In the genomic region with DNA sequence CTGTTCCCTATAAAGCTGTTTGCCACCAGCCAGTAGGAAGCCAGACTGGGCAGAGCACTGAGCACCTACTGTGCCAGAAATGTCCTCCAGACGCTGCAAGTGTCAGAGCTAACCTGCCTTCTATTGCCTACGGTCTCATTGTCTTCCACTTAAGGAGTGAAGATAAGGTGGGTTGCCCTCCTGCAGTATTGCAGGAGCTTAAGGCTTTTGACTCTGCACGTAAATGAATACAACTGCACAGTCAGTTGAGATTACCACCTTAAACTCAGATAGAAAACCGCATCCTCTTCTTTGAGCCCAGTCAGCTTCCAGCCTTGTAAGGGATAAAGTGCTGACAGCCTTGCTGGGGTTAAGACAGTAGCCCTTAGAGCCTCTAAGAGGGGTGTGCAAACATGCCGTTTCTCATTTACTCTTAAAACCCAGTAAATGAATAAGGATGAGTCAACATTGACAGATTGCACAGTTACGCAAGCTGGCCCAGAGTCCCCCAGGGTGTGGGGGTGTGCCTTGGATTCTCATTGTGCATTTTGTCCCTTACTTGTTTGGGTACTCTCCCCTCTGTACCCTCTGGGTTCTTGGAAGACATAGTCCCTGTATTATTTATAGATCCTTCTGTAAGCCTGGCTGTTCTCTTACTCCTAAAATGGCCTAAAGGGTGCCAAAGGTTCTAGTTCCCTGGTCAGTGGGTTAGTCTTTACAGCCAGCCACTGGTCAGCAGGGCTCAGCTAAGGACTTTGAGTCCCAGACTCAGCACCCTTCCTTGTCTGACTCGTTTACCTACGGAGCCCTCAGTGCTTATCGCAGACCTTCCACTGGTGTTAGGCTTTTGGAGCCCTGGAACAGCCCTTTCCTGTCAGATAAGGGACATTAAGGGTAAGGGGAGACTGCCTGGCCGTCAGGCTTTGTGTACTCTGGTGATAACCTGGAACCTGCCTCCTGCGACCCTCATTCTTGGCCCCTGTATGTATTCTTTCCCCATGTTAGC, we compare ENCODE assay signal across 9 mouse cellular contexts. TPM values are rescaled to one million over a fixed set of nuclear protein-coding genes. Genes with fewer than 3 reads are reported as not detected.
DNase-seq lines count a peak whose midpoint lies in the region; ATAC-seq and TF ChIP-seq lines count a peak whose summit lies in the region.
"Had no signal": no experiment of that assay in that cellular context is flagged by ENCODE, and none has a peak within 500 bp of the region (broad histone marks: within the 10 kb centered on the region; RNA-seq: fewer than 3 reads in every experiment).

No protein-coding gene starts in this region.

- peak; percentile 62 for DNase-seq in layer of hippocampus, adult 11-12 months (ENCODE audit: low spot score)
- DNase-seq in layer of hippocampus, adult 9-10 months (ENCODE audit: low spot score), result no peak
- DNase-seq in brain, adult 2 months (ENCODE audit: low read depth, low spot score), result peak; percentile 85
- DNase-seq in cerebellum, postnatal 36 days, result peak; percentile 53 to 59
- peak; percentile 64 for DNase-seq in liver, postnatal 0 days
- DNase-seq in embryo, embryonic 10.5 days (ENCODE audit: low spot score), result no peak
- DNase-seq in midbrain, embryonic 14.5 days, result no peak

- H3K27me3 ChIP-seq in liver, postnatal 0 days (ENCODE audit: insufficient read depth, low read length), result no peaks in the 10 kb centered on the region
- H3K27me3 ChIP-seq in midbrain, embryonic 14.5 days (ENCODE audit: control insufficient read depth, insufficient read depth, low read length), result no peaks in the 10 kb centered on the region

- peak overlapping the region; percentile 95 for H3K27ac ChIP-seq in liver, postnatal 0 days (ENCODE audit: low read depth)
- H3K27ac ChIP-seq in midbrain, embryonic 14.5 days (replicated peaks; ENCODE audit: low read depth, low read length), result no peak overlapping the region
- H3K27ac ChIP-seq: left cerebral cortex, adult 2 months had no signal

- no peak overlapping the region for H3K4me3 ChIP-seq in liver, postnatal 0 days (ENCODE audit: low read depth, low read length)
- no peak overlapping the region for H3K4me3 ChIP-seq in midbrain, embryonic 14.5 days (replicated peaks; ENCODE audit: low read depth, low read length)
- H3K4me3 ChIP-seq: left cerebral cortex, adult 2 months had no signal

- H3K9ac ChIP-seq in liver, postnatal 0 days (replicated peaks), result peak overlapping the region; percentile 32; the same call in 1 of the 2 replicates
- H3K9ac ChIP-seq in midbrain, embryonic 14.5 days (replicated peaks; ENCODE audit: low read length), result no peak overlapping the region

- peak; percentile 81 for ATAC-seq in liver, postnatal 0 days
- no peak for ATAC-seq in midbrain, embryonic 14.5 days (ENCODE audit: low FRiP score, low TSS enrichment)

- H3K36me3 ChIP-seq in liver, postnatal 0 days (replicated peaks; ENCODE audit: insufficient read depth, low read length), result peaks cover 34% of the 10 kb centered on the region
- peaks cover 52% of the 10 kb centered on the region for H3K36me3 ChIP-seq in midbrain, embryonic 14.5 days (ENCODE audit: control insufficient read depth, insufficient read depth, low read length)

- WGBS in liver, postnatal 0 days (ENCODE audit: insufficient replicate concordance), result 26% methylated on average over 11 of the region's 11 CpGs
- 88% methylated on average over 11 of the region's 11 CpGs for WGBS in midbrain, embryonic 14.5 days

- H3K9me3 ChIP-seq in liver, postnatal 0 days (ENCODE audit: low read length), result no peaks in the 10 kb centered on the region
- no peaks in the 10 kb centered on the region for H3K9me3 ChIP-seq in midbrain, embryonic 14.5 days (ENCODE audit: control insufficient read depth, low read length)

- H3K4me1 ChIP-seq in liver, postnatal 0 days (ENCODE audit: insufficient read depth), result peaks cover 29% of the 10 kb centered on the region
- H3K4me1 ChIP-seq in midbrain, embryonic 14.5 days (ENCODE audit: control insufficient read depth, insufficient read depth, low read length), result no peaks in the 10 kb centered on the region

- TF ChIP-seq EP300 in liver, postnatal 0 days (IDR thresholded peaks at IDR 0.05; ENCODE audit: low read depth), result peak; percentile 85

- TF ChIP-seq CTCF in liver, postnatal 0 days (IDR thresholded peaks at IDR 0.05; ENCODE audit: low read depth), result no peak

- peak overlapping the region; percentile 26 for H3K4me2 ChIP-seq in liver, postnatal 0 days (ENCODE audit: low read depth, low read length)
- H3K4me2 ChIP-seq in midbrain, embryonic 14.5 days (ENCODE audit: low read length), result no peak overlapping the region

RNA-seq across cellular contexts. Expression of a gene that starts 12.8 kb away (rescaled TPM):
- polyA plus RNA-seq in liver, postnatal 0 days (2015; fragmentation: Nextera tagmentation; extraction: Ambion mirVana), result 27,203 and 27,647 TPM in 2 replicates
- polyA plus RNA-seq in midbrain, embryonic 14.5 days (2014; fragmentation: Nextera tagmentation; extraction: Ambion mirVana), result 4.2 and 5.4 TPM in 2 replicates

RNA-seq across cellular contexts. Expression of a gene that starts 19.8 kb away (rescaled TPM):
- 453 and 541 TPM in 2 replicates for polyA plus RNA-seq in liver, postnatal 0 days (2015; fragmentation: Nextera tagmentation; extraction: Ambion mirVana)
- polyA plus RNA-seq in midbrain, embryonic 14.5 days (2014; fragmentation: Nextera tagmentation; extraction: Ambion mirVana), result not detected in 2 replicates
- polyA plus RNA-seq: forebrain, embryonic 11.5 days had no signal

RNA-seq across cellular contexts. Expression of a gene that starts 24.9 kb away (rescaled TPM):
- 256 and 423 TPM in 2 replicates for polyA plus RNA-seq in liver, postnatal 0 days (2015; fragmentation: Nextera tagmentation; extraction: Ambion mirVana)
- polyA plus RNA-seq in midbrain, embryonic 14.5 days (2014; fragmentation: Nextera tagmentation; extraction: Ambion mirVana), result not detected in 2 replicates
- polyA plus RNA-seq: forebrain, embryonic 11.5 days had no signal

RNA-seq across cellular contexts. Expression of a gene that starts 52.8 kb away (rescaled TPM):
- polyA plus RNA-seq in liver, postnatal 0 days (2015; fragmentation: Nextera tagmentation; extraction: Ambion mirVana), result 771 and 869 TPM in 2 replicates
- polyA plus RNA-seq in midbrain, embryonic 14.5 days (2014; fragmentation: Nextera tagmentation; extraction: Ambion mirVana), result not detected in 2 replicates
- polyA plus RNA-seq: forebrain, embryonic 11.5 days had no signal

RNA-seq across cellular contexts. Expression of a gene that starts 57.2 kb away (rescaled TPM):
- 20.6 and 21.8 TPM in 2 replicates for polyA plus RNA-seq in liver, postnatal 0 days (2015; fragmentation: Nextera tagmentation; extraction: Ambion mirVana)
- 55.3 and 60.3 TPM in 2 replicates for polyA plus RNA-seq in midbrain, embryonic 14.5 days (2014; fragmentation: Nextera tagmentation; extraction: Ambion mirVana)

Comparison
In these comparisons a context has a peak if more than half of its experiments do, and no peak if none do; other contexts are left out.
1. DNase-seq: peak in layer of hippocampus, adult 11-12 months (single experiment), brain, adult 2 months (single experiment), cerebellum, postnatal 36 days (2 of 2) and liver, postnatal 0 days (single experiment); none in layer of hippocampus, adult 9-10 months (single experiment), embryo, embryonic 10.5 days (single experiment) and midbrain, embryonic 14.5 days (single experiment).
2. RNA of a gene that starts 12.8 kb away (polyA plus RNA-seq): 27,203 to 27,647 TPM in liver, postnatal 0 days; 4.2 to 5.4 TPM in midbrain, embryonic 14.5 days; every median in the first group is over 1,000 times any median in the second.
3. RNA of a gene that starts 19.8 kb away (polyA plus RNA-seq): 453 to 541 TPM in liver, postnatal 0 days; not detected in midbrain, embryonic 14.5 days; every median in the first group is over 100 times any median in the second.
4. RNA of a gene that starts 24.9 kb away (polyA plus RNA-seq): 256 to 423 TPM in liver, postnatal 0 days; not detected in midbrain, embryonic 14.5 days; every median in the first group is over 100 times any median in the second.